Mouse (Mus musculus): ENCODE measurements at regions not wholly inside any gene's neighbourhood (a gene's known extent, or its start where the extent isn't known, plus 50 kb on each side); places are given as distances from the start of the nearest gene placed in this dataset.

DNA sequence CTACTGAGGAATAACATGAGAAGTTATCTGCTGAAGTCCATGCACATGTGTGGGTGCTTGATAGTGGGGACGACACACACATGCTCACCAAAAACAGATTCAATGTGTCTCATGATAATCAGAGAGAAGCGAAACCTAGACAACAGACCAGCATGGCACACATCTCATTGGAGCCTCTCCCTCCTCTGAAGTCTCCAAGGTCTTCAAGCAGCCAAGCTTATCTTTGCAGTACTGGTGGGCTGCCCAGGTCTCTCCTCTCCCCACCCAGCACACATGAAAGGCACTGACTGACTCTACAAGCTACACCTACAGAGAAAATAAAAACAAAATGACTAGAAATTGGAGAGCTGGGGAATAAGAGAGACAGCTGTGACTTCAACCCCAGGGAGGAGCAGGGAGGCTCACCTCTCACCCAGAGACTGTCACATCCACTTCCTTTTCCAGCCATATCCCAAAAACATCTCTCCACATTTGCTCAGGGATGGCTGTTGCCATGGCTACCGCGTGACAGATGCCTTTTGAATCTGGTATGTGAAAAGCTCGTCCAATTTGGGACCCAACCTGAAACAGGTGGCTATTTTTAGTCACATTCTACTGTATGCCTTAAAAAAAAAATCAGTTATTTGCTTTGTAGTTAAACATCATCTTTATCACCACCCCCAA lies 62.7 kb upstream of the Lclat1 start:
- TF ChIP-seq POLR2A (IDR thresholded peaks at IDR 0.05; ENCODE audit: low read depth, low read length) (no peak), CTCF (IDR thresholded peaks at IDR 0.05; ENCODE audit: borderline replicate concordance, insufficient read depth, low read length) (no peak)

GRCm38 (mm10) chr17:73046985-73047384 lies 60.8 kb upstream of the Lclat1 start:
- no peak overlapping the region for H3K27ac ChIP-seq (ENCODE audit: insufficient read depth, low read length)
- TF ChIP-seq POLR2A (IDR thresholded peaks at IDR 0.05; ENCODE audit: low read depth, low read length) (no peak), CTCF (IDR thresholded peaks at IDR 0.05; ENCODE audit: borderline replicate concordance, insufficient read depth, low read length) (no peak)
- H3K4me1 ChIP-seq (ENCODE audit: control insufficient read depth, insufficient read depth, low read length) = no peaks in the 10 kb centered on the region
- no peak overlapping the region for H3K4me3 ChIP-seq (ENCODE audit: insufficient read depth, low read length)

More for the DNA sequence above, 62.7 kb upstream of the Lclat1 start:
- H3K4me3 ChIP-seq (ENCODE audit: insufficient read depth, low read length) = no peak overlapping the region
- no peaks in the 10 kb centered on the region for H3K4me1 ChIP-seq (ENCODE audit: control insufficient read depth, insufficient read depth, low read length)
- H3K27ac ChIP-seq (ENCODE audit: insufficient read depth, low read length) = no peak overlapping the region

- H3K4me1 ChIP-seq (ENCODE audit: control insufficient read depth, insufficient read depth, low read length) = peaks cover 5% of the 10 kb centered on the region
- no peak overlapping the region for H3K4me3 ChIP-seq (ENCODE audit: insufficient read depth, low read length)
- H3K27ac ChIP-seq (ENCODE audit: insufficient read depth, low read length) = no peak overlapping the region
- TF ChIP-seq POLR2A (IDR thresholded peaks at IDR 0.05; ENCODE audit: low read depth, low read length) = no peak
- TF ChIP-seq CTCF (IDR thresholded peaks at IDR 0.05; ENCODE audit: borderline replicate concordance, insufficient read depth, low read length) = no peak
Measured at GRCm38 (mm10) chr17:73048164-73048563, 59.6 kb upstream of the Lclat1 start.

- Histone ChIP-seq H3K27ac (ENCODE audit: insufficient read depth, low read length) (peak overlapping the region; percentile 78), H3K4me1 (ENCODE audit: control insufficient read depth, insufficient read depth, low read length) (peaks cover 11% of the 10 kb centered on the region)
- no peak for TF ChIP-seq CTCF (IDR thresholded peaks at IDR 0.05; ENCODE audit: borderline replicate concordance, insufficient read depth, low read length)
- no peak for TF ChIP-seq POLR2A (IDR thresholded peaks at IDR 0.05; ENCODE audit: low read depth, low read length)
Measured at GRCm38 (mm10) chr17:73052956-73053355, 54.8 kb upstream of the Lclat1 start.

DNA sequence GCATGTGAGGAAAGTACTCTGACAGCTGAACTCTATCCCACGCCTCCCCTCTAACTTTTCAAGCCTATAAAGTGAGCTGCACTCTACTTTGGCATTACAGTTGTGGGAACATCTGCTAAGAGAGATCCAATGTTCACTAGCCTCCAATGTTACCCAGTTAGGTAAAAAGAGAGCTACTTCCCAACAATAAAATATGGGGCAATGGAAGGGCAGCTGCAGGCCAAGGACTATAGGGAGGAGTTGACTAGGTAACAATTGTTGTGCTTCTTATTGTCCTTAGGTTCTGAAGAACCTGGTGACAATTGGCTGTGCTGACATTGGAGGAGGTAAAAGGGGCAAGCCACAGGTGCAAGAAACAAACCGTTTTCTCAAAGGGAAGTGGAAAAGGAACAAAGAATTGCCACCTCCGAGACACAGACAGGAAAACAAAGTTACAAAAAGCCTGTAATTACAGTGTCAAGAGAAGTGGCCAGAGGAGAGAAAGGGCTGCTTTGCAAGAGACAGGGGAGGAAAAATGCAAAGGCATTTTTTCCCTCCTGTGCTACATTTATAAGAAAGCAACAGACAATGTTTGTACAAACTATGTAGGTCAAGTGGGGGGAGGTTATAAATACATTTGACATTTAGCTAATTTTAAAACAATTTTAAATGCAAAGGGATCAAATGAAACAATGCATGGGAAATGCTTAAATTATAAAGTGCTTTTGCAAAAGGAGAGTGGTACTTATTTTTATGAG lies 54.1 kb upstream of the Lclat1 start:
- Histone ChIP-seq H3K4me1 (ENCODE audit: control insufficient read depth, insufficient read depth, low read length) (peaks cover 11% of the 10 kb centered on the region), H3K4me3 (ENCODE audit: insufficient read depth, low read length) (no peak overlapping the region), H3K27ac (ENCODE audit: insufficient read depth, low read length) (peak overlapping the region; percentile 78)
- TF ChIP-seq CTCF (IDR thresholded peaks at IDR 0.05; ENCODE audit: borderline replicate concordance, insufficient read depth, low read length) = no peak
- TF ChIP-seq POLR2A (IDR thresholded peaks at IDR 0.05; ENCODE audit: low read depth, low read length) = no peak

More at GRCm38 (mm10) chr17:73052956-73053355, 54.8 kb upstream of the Lclat1 start:
- H3K4me3 ChIP-seq (ENCODE audit: insufficient read depth, low read length) = no peak overlapping the region

DNA sequence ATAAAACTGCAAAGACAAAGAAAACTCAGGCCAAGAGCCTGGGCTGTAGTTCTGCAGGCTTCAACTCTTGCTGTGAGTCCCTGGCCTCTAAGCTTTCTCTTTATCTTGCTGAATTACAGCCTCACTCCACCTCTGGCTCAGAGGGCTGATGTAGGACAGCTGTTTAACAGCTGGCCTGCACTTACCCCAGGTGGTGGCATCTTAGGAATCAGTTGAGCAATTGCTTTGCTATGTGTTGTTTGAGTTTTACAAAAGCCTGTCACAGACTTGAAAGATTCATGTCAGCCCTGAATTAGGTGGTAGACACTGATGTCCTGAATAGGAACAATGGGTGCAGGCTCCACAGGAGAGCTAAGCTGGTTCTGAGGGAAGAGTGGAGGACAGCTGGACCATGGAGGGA lies 53.6 kb upstream of the Lclat1 start:
- TF ChIP-seq POLR2A (IDR thresholded peaks at IDR 0.05; ENCODE audit: low read depth, low read length) = no peak
- no peak for TF ChIP-seq CTCF (IDR thresholded peaks at IDR 0.05; ENCODE audit: borderline replicate concordance, insufficient read depth, low read length)
- Histone ChIP-seq H3K4me3 (ENCODE audit: insufficient read depth, low read length) (no peak overlapping the region), H3K4me1 (ENCODE audit: control insufficient read depth, insufficient read depth, low read length) (peaks cover 11% of the 10 kb centered on the region), H3K27ac (ENCODE audit: insufficient read depth, low read length) (peak overlapping the region; percentile 69)

- no peak overlapping the region for H3K27ac ChIP-seq (ENCODE audit: insufficient read depth, low read length)
- no peak overlapping the region for H3K4me3 ChIP-seq (ENCODE audit: insufficient read depth, low read length)
- H3K4me1 ChIP-seq (ENCODE audit: control insufficient read depth, insufficient read depth, low read length) = peaks cover 11% of the 10 kb centered on the region
- TF ChIP-seq POLR2A (IDR thresholded peaks at IDR 0.05; ENCODE audit: low read depth, low read length) = no peak
- TF ChIP-seq CTCF (IDR thresholded peaks at IDR 0.05; ENCODE audit: borderline replicate concordance, insufficient read depth, low read length) = no peak
Measured at GRCm38 (mm10) chr17:73055197-73055596, 52.6 kb upstream of the Lclat1 start.

GRCm38 (mm10) chr17:73055611-73056010 lies 52.2 kb upstream of the Lclat1 start:
- Histone ChIP-seq H3K4me3 (ENCODE audit: insufficient read depth, low read length) (no peak overlapping the region), H3K27ac (ENCODE audit: insufficient read depth, low read length) (no peak overlapping the region), H3K4me1 (ENCODE audit: control insufficient read depth, insufficient read depth, low read length) (peaks cover 11% of the 10 kb centered on the region)
- TF ChIP-seq CTCF (IDR thresholded peaks at IDR 0.05; ENCODE audit: borderline replicate concordance, insufficient read depth, low read length) (no peak), POLR2A (IDR thresholded peaks at IDR 0.05; ENCODE audit: low read depth, low read length) (no peak)

DNA sequence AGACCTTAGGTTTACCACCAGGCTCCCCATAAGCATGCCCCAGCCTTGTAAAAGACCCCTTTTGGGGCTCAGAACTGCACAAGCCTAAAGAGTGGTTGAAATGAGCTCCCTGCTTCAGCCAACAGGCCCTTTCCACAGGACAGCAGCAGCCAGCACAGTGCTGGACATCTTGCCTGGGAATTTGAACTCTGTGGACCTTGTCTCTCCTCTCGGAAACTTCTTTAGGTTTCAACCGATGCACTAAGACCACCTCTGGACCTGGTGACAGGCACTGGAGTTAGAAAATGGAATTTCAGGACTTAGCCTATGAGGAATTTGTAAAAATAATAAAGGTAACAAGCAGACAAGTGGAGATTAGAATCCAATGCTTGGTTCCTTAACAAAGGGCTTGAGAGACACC lies 51.2 kb upstream of the Lclat1 start:
- no peak overlapping the region for H3K4me3 ChIP-seq (ENCODE audit: insufficient read depth, low read length)
- peaks cover 11% of the 10 kb centered on the region for H3K4me1 ChIP-seq (ENCODE audit: control insufficient read depth, insufficient read depth, low read length)
- no peak for TF ChIP-seq POLR2A (IDR thresholded peaks at IDR 0.05; ENCODE audit: low read depth, low read length)
- no peak for TF ChIP-seq CTCF (IDR thresholded peaks at IDR 0.05; ENCODE audit: borderline replicate concordance, insufficient read depth, low read length)

More for the DNA sequence above, 51.2 kb upstream of the Lclat1 start:
- H3K27ac ChIP-seq (ENCODE audit: insufficient read depth, low read length) = no peak overlapping the region
